Mouse (Mus musculus): ENCODE results near the gene Cfap99. TPM values are rescaled to one million over a fixed set of nuclear protein-coding genes. Genes with fewer than 3 reads are reported as not detected.

Gene Cfap99
- polyA plus RNA-seq, 1 experiment from 2014 or later = 0.07 TPM

- no peak for ATAC-seq (replicated peaks; ENCODE audit: insufficient number of reproducible peaks, low FRiP score, low TSS enrichment)
- no peak overlapping the region for H3K4me2 ChIP-seq
- no peaks in the 10 kb centered on the region for H3K27me3 ChIP-seq (ENCODE audit: control insufficient read depth, insufficient read depth, low read length)
- H3K4me1 ChIP-seq (ENCODE audit: control insufficient read depth, insufficient read depth, low read length) = peaks cover 13% of the 10 kb centered on the region
- WGBS (ENCODE audit: insufficient replicate concordance) = 52% methylated on average over 4 of the region's 4 CpGs
- H3K27ac ChIP-seq (ENCODE audit: low read depth, low read length) = no peak overlapping the region
- no peaks in the 10 kb centered on the region for H3K9me3 ChIP-seq (replicated peaks; ENCODE audit: control insufficient read depth, low read length)
- H3K4me3 ChIP-seq (ENCODE audit: low read depth, low read length) = no peak overlapping the region
- H3K36me3 ChIP-seq (ENCODE audit: control insufficient read depth, insufficient read depth, low read length) = no peaks in the 10 kb centered on the region
- no peak overlapping the region for H3K9ac ChIP-seq (ENCODE audit: low read depth, low read length)
Measured at GRCm38 (mm10) chr5:34252967-34253519, 35.4 kb upstream of the Cfap99 start.

GRCm38 (mm10) chr5:34254309-34254708 lies 34.1 kb upstream of the Cfap99 start:
- Histone ChIP-seq H3K9ac (ENCODE audit: low read depth, low read length) (no peak overlapping the region), H3K36me3 (ENCODE audit: control insufficient read depth, insufficient read depth, low read length) (no peaks in the 10 kb centered on the region), H3K9me3 (replicated peaks; ENCODE audit: control insufficient read depth, low read length) (no peaks in the 10 kb centered on the region), H3K4me1 (ENCODE audit: control insufficient read depth, insufficient read depth, low read length) (peaks cover 13% of the 10 kb centered on the region), H3K4me3 (ENCODE audit: low read depth, low read length) (no peak overlapping the region), H3K4me2 (no peak overlapping the region), H3K27ac (ENCODE audit: low read depth, low read length) (no peak overlapping the region), H3K27me3 (ENCODE audit: control insufficient read depth, insufficient read depth, low read length) (no peaks in the 10 kb centered on the region)
- no peak for ATAC-seq (replicated peaks; ENCODE audit: insufficient number of reproducible peaks, low FRiP score, low TSS enrichment)
- 58% methylated on average over 8 of the region's 8 CpGs for WGBS (ENCODE audit: insufficient replicate concordance)

GRCm38 (mm10) chr5:34255189-34255588 lies 33.2 kb upstream of the Cfap99 start:
- no peak overlapping the region for H3K4me2 ChIP-seq
- H3K9me3 ChIP-seq (replicated peaks; ENCODE audit: control insufficient read depth, low read length) = no peaks in the 10 kb centered on the region
- no peak for ATAC-seq (replicated peaks; ENCODE audit: insufficient number of reproducible peaks, low FRiP score, low TSS enrichment)
- H3K4me1 ChIP-seq (ENCODE audit: control insufficient read depth, insufficient read depth, low read length) = peaks cover 13% of the 10 kb centered on the region
- no peaks in the 10 kb centered on the region for H3K27me3 ChIP-seq (ENCODE audit: control insufficient read depth, insufficient read depth, low read length)
- 74% methylated on average over 3 of the region's 3 CpGs for WGBS (ENCODE audit: insufficient replicate concordance)
- H3K27ac ChIP-seq (ENCODE audit: low read depth, low read length) = no peak overlapping the region
- H3K36me3 ChIP-seq (ENCODE audit: control insufficient read depth, insufficient read depth, low read length) = no peaks in the 10 kb centered on the region
- H3K4me3 ChIP-seq (ENCODE audit: low read depth, low read length) = no peak overlapping the region
- no peak overlapping the region for H3K9ac ChIP-seq (ENCODE audit: low read depth, low read length)

GRCm38 (mm10) chr5:34259172-34259816 lies 29.1 kb upstream of the Cfap99 start:
- Histone ChIP-seq H3K9me3 (replicated peaks; ENCODE audit: control insufficient read depth, low read length) (no peaks in the 10 kb centered on the region), H3K36me3 (ENCODE audit: control insufficient read depth, insufficient read depth, low read length) (no peaks in the 10 kb centered on the region), H3K27me3 (ENCODE audit: control insufficient read depth, insufficient read depth, low read length) (no peaks in the 10 kb centered on the region), H3K9ac (ENCODE audit: low read depth, low read length) (no peak overlapping the region), H3K4me2 (no peak overlapping the region), H3K27ac (ENCODE audit: low read depth, low read length) (no peak overlapping the region), H3K4me1 (ENCODE audit: control insufficient read depth, insufficient read depth, low read length) (no peaks in the 10 kb centered on the region), H3K4me3 (ENCODE audit: low read depth, low read length) (no peak overlapping the region)
- no peak for ATAC-seq (replicated peaks; ENCODE audit: insufficient number of reproducible peaks, low FRiP score, low TSS enrichment)
- WGBS (ENCODE audit: insufficient replicate concordance) = 58% methylated on average over 3 of the region's 3 CpGs

- no peaks in the 10 kb centered on the region for H3K9me3 ChIP-seq (replicated peaks; ENCODE audit: control insufficient read depth, low read length)
- H3K4me3 ChIP-seq (ENCODE audit: low read depth, low read length) = no peak overlapping the region
- H3K4me2 ChIP-seq = no peak overlapping the region
- 67% methylated on average over 4 of the region's 4 CpGs for WGBS (ENCODE audit: insufficient replicate concordance)
- no peak overlapping the region for H3K27ac ChIP-seq (ENCODE audit: low read depth, low read length)
- ATAC-seq (replicated peaks; ENCODE audit: insufficient number of reproducible peaks, low FRiP score, low TSS enrichment) = no peak
- no peaks in the 10 kb centered on the region for H3K27me3 ChIP-seq (ENCODE audit: control insufficient read depth, insufficient read depth, low read length)
- H3K4me1 ChIP-seq (ENCODE audit: control insufficient read depth, insufficient read depth, low read length) = no peaks in the 10 kb centered on the region
- H3K36me3 ChIP-seq (ENCODE audit: control insufficient read depth, insufficient read depth, low read length) = no peaks in the 10 kb centered on the region
- H3K9ac ChIP-seq (ENCODE audit: low read depth, low read length) = no peak overlapping the region
Measured at GRCm38 (mm10) chr5:34266065-34266464, 22.3 kb upstream of the Cfap99 start.

GRCm38 (mm10) chr5:34269197-34269920 lies 19.0 kb upstream of the Cfap99 start:
- Histone ChIP-seq H3K27me3 (ENCODE audit: control insufficient read depth, insufficient read depth, low read length) (no peaks in the 10 kb centered on the region), H3K4me1 (ENCODE audit: control insufficient read depth, insufficient read depth, low read length) (no peaks in the 10 kb centered on the region), H3K4me2 (no peak overlapping the region), H3K4me3 (ENCODE audit: low read depth, low read length) (no peak overlapping the region), H3K9me3 (replicated peaks; ENCODE audit: control insufficient read depth, low read length) (no peaks in the 10 kb centered on the region), H3K9ac (ENCODE audit: low read depth, low read length) (no peak overlapping the region), H3K27ac (ENCODE audit: low read depth, low read length) (no peak overlapping the region), H3K36me3 (ENCODE audit: control insufficient read depth, insufficient read depth, low read length) (no peaks in the 10 kb centered on the region)
- ATAC-seq (replicated peaks; ENCODE audit: insufficient number of reproducible peaks, low FRiP score, low TSS enrichment) = no peak
- 76% methylated on average over 16 of the region's 16 CpGs for WGBS (ENCODE audit: insufficient replicate concordance)

GRCm38 (mm10) chr5:34269921-34270465 lies 18.4 kb upstream of the Cfap99 start:
- Histone ChIP-seq H3K27me3 (ENCODE audit: control insufficient read depth, insufficient read depth, low read length) (no peaks in the 10 kb centered on the region), H3K4me1 (ENCODE audit: control insufficient read depth, insufficient read depth, low read length) (no peaks in the 10 kb centered on the region), H3K4me2 (no peak overlapping the region), H3K9me3 (replicated peaks; ENCODE audit: control insufficient read depth, low read length) (no peaks in the 10 kb centered on the region), H3K27ac (ENCODE audit: low read depth, low read length) (no peak overlapping the region), H3K4me3 (ENCODE audit: low read depth, low read length) (no peak overlapping the region), H3K36me3 (ENCODE audit: control insufficient read depth, insufficient read depth, low read length) (no peaks in the 10 kb centered on the region), H3K9ac (ENCODE audit: low read depth, low read length) (no peak overlapping the region)
- no peak for ATAC-seq (replicated peaks; ENCODE audit: insufficient number of reproducible peaks, low FRiP score, low TSS enrichment)
- 40% methylated on average over 12 of the region's 12 CpGs for WGBS (ENCODE audit: insufficient replicate concordance)

- H3K4me2 ChIP-seq = no peak overlapping the region
- no peak for ATAC-seq (replicated peaks; ENCODE audit: insufficient number of reproducible peaks, low FRiP score, low TSS enrichment)
- no peaks in the 10 kb centered on the region for H3K36me3 ChIP-seq (ENCODE audit: control insufficient read depth, insufficient read depth, low read length)
- H3K4me3 ChIP-seq (ENCODE audit: low read depth, low read length) = no peak overlapping the region
- H3K27ac ChIP-seq (ENCODE audit: low read depth, low read length) = no peak overlapping the region
- no peaks in the 10 kb centered on the region for H3K9me3 ChIP-seq (replicated peaks; ENCODE audit: control insufficient read depth, low read length)
- H3K27me3 ChIP-seq (ENCODE audit: control insufficient read depth, insufficient read depth, low read length) = no peaks in the 10 kb centered on the region
- 19% methylated on average over 4 of the region's 4 CpGs for WGBS (ENCODE audit: insufficient replicate concordance)
- H3K9ac ChIP-seq (ENCODE audit: low read depth, low read length) = no peak overlapping the region
- no peaks in the 10 kb centered on the region for H3K4me1 ChIP-seq (ENCODE audit: control insufficient read depth, insufficient read depth, low read length)
Measured at GRCm38 (mm10) chr5:34271743-34272142, 16.7 kb upstream of the Cfap99 start.

Measured in heart, embryonic 11.5 days (tissue).